Mouse (Mus musculus): ENCODE measurements at regions not wholly inside any gene's neighbourhood (a gene's known extent, or its start where the extent isn't known, plus 50 kb on each side); places are given as distances from the start of the nearest gene placed in this dataset.

DNA sequence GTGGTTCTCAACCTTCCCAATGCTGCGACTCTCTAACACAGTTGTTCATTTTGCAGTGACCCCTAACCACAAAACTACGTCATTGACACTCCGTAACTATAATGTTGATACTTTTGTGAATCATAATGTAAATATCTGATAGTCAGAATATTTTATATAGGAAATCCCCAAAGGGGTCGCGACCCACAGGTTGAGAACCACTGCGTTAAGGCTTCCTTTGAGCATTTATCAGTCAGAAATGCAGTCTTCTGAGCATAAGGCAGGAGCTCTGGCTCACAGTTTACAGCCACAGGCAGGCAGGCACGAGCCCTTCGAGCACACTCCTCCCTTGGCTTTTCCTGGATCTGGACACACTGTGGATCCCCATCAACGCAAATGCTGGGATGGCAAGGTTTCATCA lies 57.0 kb downstream of the Nxnl2 start:
- DNase-seq (ENCODE audit: low read depth, low spot score): no peak

DNA sequence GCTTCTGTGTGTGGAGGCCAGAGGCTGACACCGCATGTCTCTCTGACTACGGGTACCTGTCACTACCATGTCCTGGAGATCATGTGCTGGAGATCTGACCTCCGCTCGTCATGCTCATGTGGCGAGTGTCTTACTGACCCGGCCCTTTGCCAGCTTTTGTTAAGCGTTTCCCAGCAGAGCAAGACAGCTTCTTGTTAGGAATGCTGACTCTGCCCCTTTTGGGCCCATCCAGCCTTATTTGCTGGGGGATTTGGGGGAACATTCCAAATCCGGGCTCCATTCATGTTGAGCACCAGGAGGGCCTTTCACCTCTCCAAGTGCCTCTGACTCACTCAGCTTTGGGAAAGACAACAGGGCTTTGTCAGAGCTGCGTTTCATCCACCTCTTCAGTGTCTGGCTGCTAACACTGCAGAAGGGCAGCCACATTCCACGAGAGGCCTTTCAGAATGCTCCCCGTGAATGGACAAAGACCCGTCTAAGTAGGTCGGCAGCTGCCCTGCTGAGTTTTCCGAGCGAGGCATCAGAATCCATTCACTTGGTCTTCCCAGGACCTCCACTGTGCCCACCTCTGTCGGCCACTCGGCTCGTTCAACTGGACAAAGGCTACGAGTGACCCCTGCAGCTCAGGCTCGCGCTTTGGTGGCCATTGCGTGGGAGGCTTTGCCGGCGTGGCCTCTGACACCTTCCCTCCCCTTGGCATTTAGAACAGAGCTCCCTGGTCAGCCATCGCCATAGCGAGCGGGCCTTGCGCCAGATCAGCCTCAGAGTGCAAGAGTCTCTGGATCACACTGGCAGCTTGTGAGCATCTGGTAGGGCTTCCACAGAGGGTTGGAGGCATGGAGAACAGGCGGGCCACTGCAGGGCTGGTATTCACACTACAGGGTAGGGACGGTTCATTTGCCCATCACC lies 58.3 kb downstream of the Nxnl2 start:
- DNase-seq (ENCODE audit: low read depth, low spot score): no peak

DNA sequence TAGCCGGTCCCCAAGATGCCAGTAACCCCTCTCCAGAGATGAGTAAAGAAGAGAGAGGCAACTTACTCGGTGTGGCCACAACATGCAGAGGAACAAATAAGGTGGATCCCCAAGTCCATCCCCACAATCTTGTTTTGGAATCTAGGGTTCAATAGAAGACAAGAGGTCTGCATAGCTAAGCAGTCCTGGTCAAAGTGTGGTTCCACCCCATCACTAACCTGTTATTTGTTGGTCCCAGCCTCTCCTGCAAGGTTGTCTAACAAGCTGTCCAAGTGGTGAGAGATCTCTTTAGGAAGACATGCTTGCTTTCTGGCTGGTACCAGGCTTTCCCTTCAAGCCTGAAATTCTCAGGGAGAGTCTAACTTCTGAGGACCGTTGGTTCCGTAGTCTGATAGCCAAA lies 59.0 kb downstream of the Nxnl2 start:
- DNase-seq (ENCODE audit: low read depth, low spot score): no peak

DNA sequence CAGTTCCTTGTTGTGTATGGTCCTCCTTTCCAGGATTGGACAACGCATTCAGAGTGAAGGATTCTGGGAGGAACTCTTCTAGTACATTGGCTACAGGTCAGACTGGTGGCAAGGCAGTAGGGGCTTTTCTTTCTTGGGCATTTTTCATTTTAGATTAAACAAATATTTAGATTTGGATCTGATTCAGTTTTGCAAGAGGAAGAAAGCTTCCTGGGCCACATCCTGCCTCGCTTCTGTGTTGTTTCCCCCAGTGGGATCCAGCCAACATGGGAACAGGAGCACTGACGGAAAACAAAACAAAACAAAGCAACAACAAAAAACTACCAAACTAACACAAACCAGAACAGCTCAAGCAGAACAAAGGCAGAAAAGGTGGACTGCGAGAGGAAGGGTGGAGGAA lies 60.8 kb downstream of the Nxnl2 start:
- no peak for DNase-seq (ENCODE audit: low read depth, low spot score)

DNA sequence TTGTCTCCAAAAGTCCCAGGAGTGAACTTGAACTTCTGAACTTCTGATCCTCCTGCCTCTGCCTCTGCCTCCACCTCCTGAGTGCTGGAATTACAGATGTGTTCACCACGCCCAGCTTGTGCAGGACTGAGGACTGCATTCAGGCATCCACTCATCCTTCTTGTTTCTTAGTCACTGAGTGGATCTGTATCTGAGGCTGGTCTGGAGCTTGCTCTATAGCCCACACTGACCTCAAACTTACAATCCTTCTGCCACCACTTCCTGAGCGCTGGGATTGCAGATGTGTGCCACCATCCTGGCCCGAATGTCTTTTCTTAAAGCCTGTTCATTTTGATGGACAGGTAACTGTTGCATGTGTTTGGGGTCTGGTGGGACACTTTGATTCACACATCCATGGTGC lies 76.6 kb downstream of the Nxnl2 start:
- DNase-seq (ENCODE audit: low read depth, low spot score): no peak

DNA sequence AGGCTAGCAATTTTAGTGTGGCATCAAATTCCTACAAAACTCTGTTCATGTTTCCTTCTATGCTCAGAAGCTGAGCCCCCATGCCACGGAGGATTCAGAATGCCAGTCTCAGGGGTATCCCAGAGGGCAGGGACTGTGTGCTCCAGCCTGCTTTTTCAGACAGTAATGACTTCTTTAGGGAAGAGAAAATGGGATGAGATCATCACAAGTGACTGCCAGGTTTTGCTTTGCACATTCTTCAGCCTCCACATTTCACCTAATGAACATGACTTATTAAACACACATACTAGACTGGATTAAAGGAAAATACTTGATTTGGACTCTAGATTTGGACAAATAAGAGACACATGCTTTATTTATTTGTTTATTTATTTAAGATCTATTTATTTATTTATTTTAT lies 82.5 kb downstream of the Nxnl2 start:
- no peak for DNase-seq (ENCODE audit: low read depth, low spot score)

DNA sequence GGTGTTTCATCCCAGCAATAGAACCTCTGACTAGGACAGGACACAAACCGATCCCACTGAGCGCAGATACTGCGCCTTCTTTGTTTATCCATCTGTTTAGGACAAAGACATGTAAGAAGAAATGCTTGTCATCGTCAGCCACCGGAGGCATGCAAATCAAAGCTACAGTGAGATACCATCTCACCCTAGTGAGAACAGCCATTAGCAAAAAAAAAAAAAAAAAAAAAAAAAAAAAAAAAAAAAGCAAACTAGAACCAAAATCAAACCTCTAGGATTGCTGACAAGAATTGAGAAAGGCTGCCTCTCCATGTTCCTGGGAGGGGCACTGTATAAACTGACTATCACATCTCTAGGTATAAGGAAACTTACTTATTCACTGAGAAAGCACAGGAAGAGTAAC lies 84.9 kb downstream of the Nxnl2 start:
- no peak for DNase-seq (ENCODE audit: low read depth, low spot score)

DNA sequence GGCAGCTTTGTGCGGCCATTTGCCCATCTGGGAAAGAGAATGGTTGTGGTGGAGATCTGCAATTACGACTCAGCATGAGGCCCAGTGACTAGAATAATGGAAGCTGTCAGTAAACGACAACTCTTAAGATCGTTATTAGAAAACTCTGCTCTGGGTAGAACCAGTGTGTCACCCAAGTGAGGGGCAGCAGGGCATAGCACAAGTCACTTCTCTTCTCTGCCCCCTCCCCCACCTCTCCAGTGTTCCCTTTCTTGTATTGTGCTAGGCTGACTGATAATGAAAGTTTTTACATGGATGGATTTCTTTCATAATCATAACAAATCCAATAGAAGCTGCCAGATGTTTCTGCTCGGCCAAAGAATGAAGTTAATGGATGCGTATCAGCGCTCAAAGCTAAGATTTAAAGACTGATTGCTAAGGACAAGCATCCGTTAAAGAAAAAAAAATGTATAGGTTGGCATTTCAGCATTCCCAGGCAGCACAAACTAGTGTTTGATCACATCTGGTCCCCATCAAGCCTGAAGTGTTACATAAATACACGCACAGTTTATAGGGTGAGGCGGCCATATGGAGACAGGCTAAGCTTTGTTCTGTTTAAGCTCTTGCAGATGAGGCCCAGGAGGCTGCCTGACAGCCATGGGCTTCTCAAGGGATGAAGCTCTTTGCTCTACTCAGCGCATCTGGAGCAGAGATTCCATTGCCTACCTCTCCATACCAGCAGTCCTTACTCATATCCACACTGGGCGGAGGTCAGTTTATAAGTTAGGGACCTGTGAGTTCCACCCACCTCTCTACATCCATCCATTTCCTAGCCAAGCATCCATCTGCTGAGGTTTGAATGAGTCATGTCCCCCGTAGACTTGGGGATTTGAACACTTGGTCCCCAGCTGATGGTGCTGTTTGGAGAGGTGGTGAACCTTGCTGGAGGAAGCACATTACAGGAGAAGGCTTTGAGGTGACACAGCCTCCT lies 88.2 kb downstream of the Nxnl2 start:
- no peak for DNase-seq (ENCODE audit: low read depth, low spot score)

DNA sequence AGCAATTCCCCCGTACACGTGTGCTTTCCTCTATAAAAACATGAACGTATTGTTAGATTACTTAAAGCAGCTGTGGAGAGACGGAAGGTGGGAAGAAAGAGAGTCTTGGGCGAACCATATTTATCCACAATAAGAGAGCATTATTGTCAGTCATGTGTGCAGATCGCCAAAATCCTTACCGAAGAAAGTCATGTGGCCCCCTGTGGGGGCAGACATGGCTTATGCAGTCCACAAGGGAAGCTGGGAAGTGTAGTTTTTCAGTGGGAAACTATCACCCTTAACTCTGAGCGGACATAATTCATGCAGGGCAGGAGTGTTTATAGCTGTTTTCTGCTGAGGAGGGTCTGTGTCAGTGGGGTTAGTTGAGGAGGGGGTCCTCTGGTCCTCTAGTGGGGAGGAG lies 90.8 kb downstream of the Nxnl2 start:
- DNase-seq (ENCODE audit: low read depth, low spot score): no peak

DNA sequence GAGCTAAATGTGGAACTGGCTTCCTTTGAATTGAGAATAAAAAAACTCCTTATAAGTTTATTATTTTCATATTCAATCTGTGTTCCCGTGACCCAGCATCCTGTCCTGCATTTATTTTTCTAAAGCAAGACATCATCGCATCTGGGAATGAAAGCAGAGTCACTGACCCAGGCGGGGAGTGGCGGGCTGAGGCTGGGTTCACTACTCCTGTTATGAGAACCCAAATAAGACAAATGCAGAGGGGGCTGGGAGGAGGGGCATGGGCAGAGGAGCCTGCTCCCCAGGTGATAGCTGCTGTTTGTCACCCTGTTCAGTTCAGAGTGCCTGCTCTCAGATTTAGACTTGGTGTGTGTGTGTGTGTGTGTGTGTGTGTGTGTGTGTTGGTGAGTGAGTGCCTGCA lies 102.0 kb downstream of the Nxnl2 start:
- no peak for DNase-seq (ENCODE audit: low read depth, low spot score)

DNA sequence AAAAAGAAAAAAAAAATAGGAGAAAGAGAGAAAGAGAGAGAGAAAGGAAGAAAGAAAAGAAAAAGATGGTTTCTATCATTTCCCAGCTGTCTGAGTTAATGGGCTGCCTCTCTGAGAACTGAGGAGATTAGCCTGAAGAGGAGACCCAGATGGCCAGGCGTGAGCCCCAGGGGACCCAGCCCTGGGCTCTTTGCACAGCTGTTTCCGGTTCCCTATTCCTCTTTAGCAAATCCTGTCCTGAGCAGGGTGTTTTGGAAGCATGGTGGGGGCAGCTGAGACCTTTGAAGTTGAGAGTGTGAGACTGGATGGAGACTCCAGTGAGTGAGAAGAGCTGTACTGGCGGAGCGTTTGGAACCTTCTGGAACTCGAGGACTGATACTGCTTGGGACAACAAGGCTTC lies 103.8 kb downstream of the Nxnl2 start:
- peak; percentile 50 for DNase-seq (ENCODE audit: low read depth, low spot score)

DNA sequence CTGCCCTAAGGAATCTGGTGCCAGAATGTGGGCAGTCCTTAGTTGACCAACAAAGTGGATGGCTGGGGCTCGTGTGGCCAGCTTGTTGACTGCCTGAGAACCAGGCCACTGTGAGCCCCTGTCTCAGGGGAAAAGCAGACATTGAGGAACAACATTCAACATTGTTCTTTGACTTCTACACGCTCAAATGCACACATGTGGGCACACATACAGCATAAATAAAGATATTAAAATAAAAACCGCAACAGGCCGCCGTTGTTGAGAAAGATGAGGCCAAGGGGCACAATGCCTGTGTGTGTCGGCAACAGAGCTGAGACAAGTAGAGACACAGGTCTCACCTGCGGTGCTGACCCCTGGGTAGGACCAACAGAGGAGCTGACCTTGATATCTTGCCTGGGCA lies 105.8 kb downstream of the Nxnl2 start:
- DNase-seq (ENCODE audit: low read depth, low spot score): no peak

DNA sequence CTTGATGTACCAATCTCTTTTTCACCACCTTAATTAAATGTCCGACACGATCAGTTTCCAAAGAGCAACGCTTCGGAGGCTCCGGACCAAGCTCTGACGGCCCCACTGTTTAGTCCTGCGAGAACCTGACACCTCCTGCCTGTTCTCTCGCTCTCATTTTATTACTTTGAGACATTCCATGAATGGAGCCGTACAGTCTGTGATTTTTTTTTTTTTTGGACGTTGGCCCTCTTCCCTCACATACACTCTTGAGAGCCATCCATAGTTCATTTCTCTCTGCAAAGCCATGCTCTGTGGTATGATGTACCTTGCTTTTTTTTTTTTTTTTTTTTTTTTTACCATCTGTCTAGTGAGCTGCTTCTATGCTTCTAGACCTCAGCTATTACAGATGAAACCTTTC lies 106.7 kb downstream of the Nxnl2 start:
- DNase-seq (ENCODE audit: low read depth, low spot score): no peak

DNA sequence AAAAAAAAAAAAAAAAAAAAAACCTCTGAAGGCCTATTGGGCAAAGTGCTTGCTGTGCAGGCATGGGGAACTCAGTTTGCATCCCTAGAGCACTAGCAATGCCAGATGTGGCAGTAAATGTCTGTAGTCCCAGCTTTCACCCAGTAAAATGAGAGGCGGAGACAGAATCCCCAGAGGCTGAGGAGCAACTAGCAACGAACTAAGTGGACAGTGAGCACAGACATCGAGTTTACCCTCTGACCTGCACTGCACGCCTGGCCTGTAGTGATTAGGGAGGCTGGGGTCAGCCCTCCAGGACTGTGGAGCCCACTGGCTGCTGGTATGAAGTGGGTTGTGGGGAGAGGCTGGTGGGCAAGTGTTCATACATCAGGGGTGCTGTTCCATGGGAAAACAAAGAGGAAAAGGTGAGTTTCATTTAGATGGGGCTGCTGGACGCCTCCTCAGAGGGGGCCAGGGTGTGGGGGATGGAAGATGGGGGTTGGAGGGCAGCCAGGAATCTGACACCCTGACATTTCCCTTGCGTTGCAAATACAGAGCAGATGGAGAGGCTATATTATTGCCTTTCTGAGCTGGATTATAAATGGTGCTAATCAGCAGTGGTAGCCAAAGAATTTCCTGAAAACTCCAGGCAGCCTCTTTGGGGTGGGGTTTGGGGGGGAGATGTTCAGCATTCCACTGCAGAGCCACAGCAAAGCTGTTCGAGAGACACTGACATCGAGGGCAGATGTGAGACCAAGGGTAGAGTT lies 109.0 kb downstream of the Nxnl2 start:
- DNase-seq (ENCODE audit: low read depth, low spot score): no peak

DNA sequence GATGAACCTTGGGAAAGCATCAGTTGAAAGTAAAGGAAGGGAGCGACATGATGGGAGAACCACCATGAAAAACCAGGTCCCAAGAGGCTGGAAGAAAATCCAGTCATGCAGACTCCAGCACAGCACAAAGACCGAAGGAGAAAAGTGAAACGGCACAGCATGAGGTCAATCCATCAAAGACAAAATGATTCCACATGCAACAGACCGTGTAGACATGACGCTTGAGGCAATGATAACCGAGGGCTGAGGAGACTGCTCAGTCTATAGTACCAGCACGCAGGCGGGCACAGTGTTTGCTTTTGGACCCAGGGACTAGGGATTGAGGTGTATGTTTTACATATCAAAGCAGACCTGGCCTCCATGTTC lies 109.5 kb downstream of the Nxnl2 start:
- DNase-seq (ENCODE audit: low read depth, low spot score): no peak

DNA sequence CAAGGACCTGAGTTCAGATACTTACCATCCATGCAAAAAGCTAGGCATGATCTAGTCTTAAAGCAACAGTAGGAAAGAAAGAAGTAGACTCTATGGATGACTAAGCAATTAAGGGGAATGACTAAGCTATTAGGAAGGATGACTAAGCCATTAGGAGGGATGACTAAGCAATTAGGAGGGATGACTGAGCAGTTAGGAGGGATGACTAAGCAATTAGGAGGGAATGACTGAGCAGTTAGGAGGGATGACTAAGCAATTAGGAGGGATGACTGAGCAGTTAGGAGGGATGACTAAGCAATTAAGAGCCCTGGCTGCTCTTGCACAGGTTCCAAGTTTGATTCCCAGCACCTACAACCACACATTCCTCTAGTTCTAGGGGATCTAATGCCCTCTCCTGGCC lies 113.9 kb downstream of the Nxnl2 start:
- no peak for DNase-seq (ENCODE audit: low read depth, low spot score)

DNA sequence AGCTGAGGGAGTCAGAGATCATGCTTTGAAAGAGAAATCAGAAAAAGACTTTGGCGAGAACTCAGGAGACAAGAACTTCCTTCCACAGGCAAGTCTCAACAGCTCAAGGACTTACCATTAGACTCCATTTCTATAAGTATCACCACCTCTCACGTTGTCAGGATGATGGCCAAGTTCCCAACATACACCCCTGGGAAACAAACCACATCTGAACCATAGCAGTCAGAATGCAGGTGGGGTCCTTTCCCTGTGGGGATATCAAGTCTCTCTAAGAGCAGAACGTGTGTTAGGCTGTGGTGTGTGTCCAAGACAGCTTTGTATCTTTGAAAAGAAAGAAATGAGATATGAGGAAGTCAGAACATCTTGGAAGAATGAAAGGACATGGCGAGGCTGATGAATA lies 118.6 kb downstream of the Nxnl2 start:
- no peak for DNase-seq (ENCODE audit: low read depth, low spot score)

DNA sequence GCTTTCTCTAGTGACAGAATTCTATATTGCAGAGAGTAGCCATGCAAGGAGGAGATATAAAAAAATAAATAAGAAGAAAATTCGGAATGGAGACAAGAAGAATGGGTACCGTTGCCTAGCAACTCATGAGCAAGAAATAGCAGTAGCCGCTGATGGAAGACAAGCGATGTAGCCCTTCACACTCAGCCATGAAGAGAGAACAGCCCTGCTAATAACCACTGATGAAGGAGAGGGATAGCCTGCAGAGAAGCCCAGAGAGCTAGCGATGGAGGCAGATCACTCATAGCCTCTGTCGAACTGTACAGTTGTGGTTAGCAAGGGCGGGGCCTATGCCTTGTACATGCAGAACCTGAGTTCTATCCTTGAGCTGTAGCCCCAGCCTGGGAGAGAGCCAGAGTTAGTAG lies 118.4 kb upstream of the S1pr3 start:
- DNase-seq (ENCODE audit: low read depth, low spot score): no peak

DNA sequence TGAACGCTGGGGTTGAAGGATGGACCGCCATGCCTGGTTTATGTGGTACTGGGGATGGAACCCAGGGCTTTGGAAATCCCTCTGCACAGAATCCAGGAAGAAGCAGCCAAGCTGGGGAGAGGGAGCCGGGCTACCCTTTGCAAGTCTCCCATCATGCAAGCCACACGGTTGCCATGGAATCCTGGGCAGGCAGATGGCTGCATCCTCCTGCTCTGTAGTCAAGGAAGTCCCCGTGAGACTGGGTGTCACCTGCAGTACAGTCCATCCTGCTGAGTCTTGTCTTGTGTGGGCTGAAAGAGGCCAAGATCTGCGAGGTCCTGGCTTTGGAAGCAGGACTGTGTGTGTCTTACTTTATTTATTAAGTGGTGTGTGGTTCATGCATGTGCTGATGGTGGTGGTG lies 117.5 kb upstream of the S1pr3 start:
- no peak for DNase-seq (ENCODE audit: low read depth, low spot score)

DNA sequence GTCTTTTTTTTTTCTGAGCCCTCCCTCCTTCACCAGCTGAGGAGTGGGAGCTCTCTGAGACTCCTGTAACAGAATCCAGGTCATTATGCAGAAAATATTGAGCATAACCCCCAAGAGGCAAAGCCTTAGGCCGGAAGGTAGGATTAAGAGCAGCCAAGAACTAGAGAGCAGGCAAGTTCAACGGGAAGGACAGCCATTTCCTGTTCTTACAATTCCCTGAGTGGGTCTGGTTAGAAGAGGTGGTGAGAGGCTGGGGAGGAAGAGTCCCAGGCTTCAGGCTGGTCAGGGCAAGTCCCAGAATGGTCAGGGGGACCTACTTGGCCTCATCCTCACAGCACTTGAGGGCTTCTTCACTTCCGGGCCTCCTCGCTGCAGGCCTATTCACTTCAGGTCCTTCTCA lies 115.4 kb upstream of the S1pr3 start:
- DNase-seq (ENCODE audit: low read depth, low spot score): no peak

DNA sequence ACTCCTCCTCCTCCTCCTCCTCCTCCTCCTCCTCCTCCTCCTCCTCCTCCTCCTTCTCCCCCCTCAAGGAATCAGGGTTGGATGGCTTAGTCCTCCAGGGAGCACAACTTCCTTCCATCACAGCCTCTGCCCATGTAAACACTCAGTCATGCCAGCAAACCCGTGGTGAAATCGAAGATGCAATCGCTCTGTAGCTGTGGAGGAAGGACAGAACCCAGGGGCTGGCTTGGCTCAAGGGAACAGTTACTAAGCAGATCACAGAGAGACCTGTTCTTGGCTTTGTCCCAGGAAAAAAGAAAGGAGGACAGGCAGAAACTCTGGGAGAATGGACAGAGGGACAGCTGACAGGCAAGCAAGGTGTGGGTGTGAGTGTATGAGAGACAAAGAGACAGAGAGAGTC lies 112.6 kb upstream of the S1pr3 start:
- no peak for DNase-seq (ENCODE audit: low read depth, low spot score)

DNA sequence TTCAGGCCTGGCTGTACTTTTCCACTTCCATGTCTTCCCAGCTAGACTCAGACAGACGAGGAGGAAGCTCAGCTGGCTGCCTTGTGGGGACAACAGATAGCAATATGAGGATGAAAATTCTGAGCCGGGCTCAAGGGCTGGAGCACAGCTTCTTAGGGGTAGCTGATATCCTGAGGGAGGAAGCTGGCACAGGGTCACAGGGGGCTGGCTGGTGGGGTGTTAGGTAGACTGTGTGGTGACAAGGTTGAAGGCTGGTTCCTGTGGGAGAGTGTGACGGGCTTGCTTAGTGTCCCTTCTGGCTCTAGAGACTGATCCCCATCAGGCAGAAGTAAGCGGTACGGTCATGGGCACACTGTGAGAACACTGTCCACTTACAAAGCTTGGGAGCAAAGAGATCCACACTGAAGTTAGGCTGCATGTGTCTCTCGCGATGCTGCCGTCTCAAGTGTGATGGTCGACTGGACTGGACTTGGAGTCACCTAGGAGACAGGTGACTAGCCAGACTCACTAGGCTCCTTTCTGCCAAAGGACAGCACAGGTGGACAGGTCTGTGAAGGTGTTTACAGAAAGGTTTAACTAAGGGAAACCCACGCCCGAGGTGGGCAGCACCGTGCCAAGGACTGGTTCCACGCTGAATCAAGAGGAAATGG lies 111.1 kb upstream of the S1pr3 start:
- DNase-seq (ENCODE audit: low read depth, low spot score): no peak

Measured in skeletal muscle tissue, adult 2 months (tissue).